Mouse (Mus musculus) heart, adult 2 months (tissue): ENCODE measurements at regions not wholly inside any gene's neighbourhood (a gene's known extent, or its start where the extent isn't known, plus 50 kb on each side); places are given as distances from the start of the nearest gene placed in this dataset.

ENCODE experiments used
- DNase-seq, 2 experiments: peaks; one replicate each; pipeline ENCODE4 v3.0.0; 2021
- H3K27ac ChIP-seq: fragments of 200-600 bp; 2 replicates; pipeline ENCODE4 v1.8.1; 2022
- H3K27me3 ChIP-seq: fragments of 200-500 bp; 2 replicates; pipeline ENCODE4 v1.6.1; 2012; ENCODE audit warnings: mild to moderate bottlenecking, low read length, inconsistent platforms, mixed read lengths; ENCODE audit not compliant: control insufficient read depth, insufficient read depth
- H3K36me3 ChIP-seq: fragments of 200-500 bp; 2 replicates; pipeline ENCODE4 v1.6.1; 2012; ENCODE audit warnings: low read length, inconsistent platforms; ENCODE audit not compliant: control insufficient read depth, insufficient read depth
- H3K4me1 ChIP-seq: fragments of 200-500 bp; 2 replicates; pipeline ENCODE4 v1.6.1; 2011; ENCODE audit warnings: low read length; ENCODE audit not compliant: control insufficient read depth, insufficient read depth
- H3K4me3 ChIP-seq: fragments of 200-600 bp; 2 replicates; pipeline ENCODE4 v1.8.1; 2022
- H3K79me2 ChIP-seq: fragments of 200-500 bp; replicated peaks from 2 replicates; pipeline ENCODE4 v1.6.1; 2012; ENCODE audit warnings: mild to moderate bottlenecking, inconsistent platforms, low read length, moderate library complexity, mixed read lengths; ENCODE audit not compliant: control insufficient read depth, insufficient read depth
- H3K9ac ChIP-seq: fragments of 200-500 bp; 2 replicates; pipeline ENCODE4 v1.6.1; 2012; ENCODE audit warnings: low read depth, mild to moderate bottlenecking, control low read depth, inconsistent platforms, low read length, mixed read lengths
- CTCF ChIP-seq: fragments of 200-600 bp; IDR thresholded peaks from 2 replicates; pipeline ENCODE4 v1.8.1; 2022; ENCODE audit warnings: antibody characterized with exemption, mild to moderate bottlenecking, moderate library complexity
- EP300 ChIP-seq: fragments of 200-500 bp; IDR thresholded peaks from 2 replicates; pipeline ENCODE4 v1.6.1; 2011; ENCODE audit warnings: low read depth, low read length, control low read depth; ENCODE audit not compliant: insufficient read depth
- POLR2A ChIP-seq: fragments of 200-500 bp; IDR thresholded peaks from 2 replicates; pipeline ENCODE4 v1.6.1; 2011; ENCODE audit warnings: mild to moderate bottlenecking, low read depth, low read length, control low read depth; ENCODE audit not compliant: insufficient read depth
- WGBS: fragments of 180-500 bp; shearing (Covaris S2); methylation state at CpG from one replicate; pipeline ENCODE4 v1.1.7; 2018; 5-methylcytosine and 5-hydroxymethylcytosine counted together
- intact Hi-C: fragments of 180-260 bp; cut with DNase I; formaldehyde crosslinking; loops from one replicate; pipeline ENCODE4 v1.15.1; 2025

DNA sequence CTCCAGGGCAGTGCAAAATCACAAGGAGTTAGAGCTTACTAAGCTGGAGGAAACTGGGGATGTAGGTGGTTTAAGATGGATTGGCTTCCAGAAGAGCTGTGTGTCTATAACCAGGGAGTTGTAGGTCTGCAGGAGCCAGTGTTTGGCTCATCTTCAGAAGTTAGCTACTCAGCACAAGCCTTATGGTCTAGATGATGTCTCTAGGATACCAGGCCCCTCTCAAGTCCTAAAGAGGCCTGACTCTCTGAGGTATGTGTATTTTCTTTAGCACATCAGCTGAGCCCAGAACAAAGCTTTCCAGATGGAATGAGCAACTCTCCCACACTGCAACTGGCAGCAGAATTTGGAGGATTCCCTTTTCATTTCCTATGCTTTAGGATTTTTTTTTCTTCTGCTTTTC is 680.3 kb downstream of the Bcl11a start:
- TF ChIP-seq CTCF (no peak), POLR2A (no peak), EP300 (no peak)
- intact Hi-C loops: no loop called here
- Histone ChIP-seq H3K27ac (no peak overlapping the region), H3K27me3 (no peaks in the 10 kb centered on the region), H3K36me3 (no peaks in the 10 kb centered on the region), H3K4me1 (no peaks in the 10 kb centered on the region), H3K9ac (no peak overlapping the region), H3K4me3 (no peak overlapping the region), H3K79me2 (no peaks in the 10 kb centered on the region)
- DNase-seq: no peak

DNA sequence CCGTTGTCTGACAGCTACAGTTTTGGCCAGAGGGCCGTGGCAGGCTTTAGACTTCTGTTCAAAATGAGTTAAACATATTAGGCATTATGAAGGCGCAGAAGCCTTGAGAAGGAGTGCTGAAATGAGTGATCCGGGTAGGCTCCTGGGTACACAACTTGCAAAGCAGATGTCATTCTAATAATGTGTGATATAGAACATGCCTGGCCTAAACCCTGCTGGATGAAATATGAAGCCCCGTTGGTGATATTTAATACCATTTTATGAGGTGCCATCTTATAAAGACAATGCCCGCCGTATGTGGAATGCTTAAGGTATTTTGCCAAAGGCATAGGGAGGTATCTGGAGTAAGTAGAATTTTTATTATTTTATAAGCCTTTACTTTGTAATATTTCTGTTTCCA is 705.6 kb downstream of the Bcl11a start:
- Histone ChIP-seq H3K27me3 (no peaks in the 10 kb centered on the region), H3K27ac (no peak overlapping the region), H3K79me2 (no peaks in the 10 kb centered on the region), H3K9ac (no peak overlapping the region), H3K36me3 (no peaks in the 10 kb centered on the region), H3K4me3 (no peak overlapping the region), H3K4me1 (no peaks in the 10 kb centered on the region)
- 66% methylated on average over 7 of the region's 7 CpGs for WGBS
- intact Hi-C loops: no loop called here
- DNase-seq: no peak
- TF ChIP-seq CTCF (no peak), EP300 (no peak), POLR2A (no peak)

DNA sequence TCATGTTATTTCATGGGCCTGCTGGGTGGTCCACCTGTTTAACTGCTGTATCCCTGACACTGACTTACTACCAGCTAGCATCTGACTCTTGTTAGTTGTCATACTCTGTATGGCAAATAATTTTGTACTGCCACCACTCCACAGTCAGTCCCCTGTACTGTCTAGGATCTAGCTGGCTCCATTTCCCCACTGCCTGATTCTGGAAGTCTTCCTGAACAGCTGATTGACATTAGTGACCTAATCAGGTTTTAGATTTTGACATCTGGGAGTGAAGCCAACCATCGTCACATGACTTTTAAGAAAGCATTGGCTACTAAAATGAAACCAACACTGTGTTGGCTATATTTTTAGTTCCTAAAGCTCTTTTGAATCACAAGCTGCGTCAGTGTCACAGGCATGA is 711.3 kb downstream of the Bcl11a start:
- Histone ChIP-seq H3K79me2 (no peaks in the 10 kb centered on the region), H3K27ac (no peak overlapping the region), H3K36me3 (no peaks in the 10 kb centered on the region), H3K4me1 (no peaks in the 10 kb centered on the region), H3K9ac (no peak overlapping the region), H3K4me3 (no peak overlapping the region), H3K27me3 (no peaks in the 10 kb centered on the region)
- DNase-seq: no peak
- WGBS: 34% methylated on average over 2 of the region's 2 CpGs
- intact Hi-C loops: no loop called here
- TF ChIP-seq CTCF: no peak
- TF ChIP-seq POLR2A: no peak
- TF ChIP-seq EP300: no peak

DNA sequence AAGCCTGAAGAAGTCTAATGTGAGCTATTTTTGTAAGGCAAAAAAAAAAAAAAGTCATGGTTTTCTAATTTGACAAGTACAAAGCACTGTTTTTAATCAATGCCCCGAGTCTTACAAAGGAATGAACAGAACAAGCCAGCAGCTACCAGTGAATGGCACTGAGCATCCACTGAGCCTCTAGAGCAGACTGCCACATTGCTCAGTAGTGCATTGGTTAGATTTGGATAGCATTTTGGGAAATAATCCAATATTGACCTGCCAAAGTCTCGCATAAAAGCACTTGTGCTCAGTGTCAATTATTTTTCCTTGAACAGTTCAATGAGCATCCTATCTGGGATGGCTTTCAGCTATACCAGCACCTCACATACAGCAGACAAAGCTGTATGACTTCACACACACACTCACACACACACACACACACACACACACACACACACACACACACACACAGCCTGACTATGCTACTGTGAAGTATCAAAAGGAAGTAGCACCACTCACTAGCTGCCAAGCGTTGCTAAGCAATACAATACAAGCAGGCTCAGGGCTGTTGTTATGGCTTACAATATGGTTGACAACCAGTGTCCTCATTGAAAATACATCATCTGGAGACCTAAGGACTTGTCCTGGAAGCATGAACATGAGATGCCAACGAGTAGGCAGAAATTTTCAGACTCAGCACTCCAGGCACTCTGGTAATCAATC is 717.8 kb downstream of the Bcl11a start:
- H3K4me3 ChIP-seq: no peak overlapping the region

DNA sequence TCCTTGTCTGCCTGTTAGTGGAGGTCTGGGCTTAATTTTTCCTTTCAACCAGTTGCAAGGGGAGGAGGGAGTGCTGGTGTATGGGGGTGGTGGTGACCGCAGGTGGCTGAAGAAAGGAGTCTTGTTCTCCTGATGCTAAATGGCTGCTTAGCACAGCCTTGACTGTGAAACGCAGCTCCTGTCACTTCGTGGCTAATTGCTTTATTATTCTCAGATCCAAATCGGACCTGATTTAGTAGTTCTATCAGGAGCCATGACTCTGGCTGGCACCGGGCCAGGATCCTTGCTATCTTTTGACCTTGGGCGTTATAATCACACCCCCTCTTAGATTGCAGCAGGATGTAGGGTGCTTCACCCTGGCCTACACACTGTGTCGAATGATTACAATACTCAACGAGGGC is 726.8 kb downstream of the Bcl11a start:
- Histone ChIP-seq H3K79me2 (no peaks in the 10 kb centered on the region), H3K36me3 (no peaks in the 10 kb centered on the region), H3K4me3 (no peak overlapping the region), H3K27ac (no peak overlapping the region), H3K4me1 (no peaks in the 10 kb centered on the region), H3K27me3 (no peaks in the 10 kb centered on the region), H3K9ac (no peak overlapping the region)
- intact Hi-C loops: no loop called here
- WGBS: 59% methylated on average over 8 of the region's 8 CpGs
- TF ChIP-seq POLR2A (no peak), CTCF (no peak), EP300 (no peak)
- DNase-seq: no peak

More for the DNA sequence above, 717.8 kb downstream of the Bcl11a start:
- H3K27me3 ChIP-seq: no peaks in the 10 kb centered on the region
- TF ChIP-seq POLR2A (no peak), CTCF (no peak), EP300 (no peak)
- no peak for DNase-seq
- 66% methylated on average over 4 of the region's 4 CpGs for WGBS
- intact Hi-C loops: no loop called here
- H3K79me2 ChIP-seq: no peaks in the 10 kb centered on the region
- no peak overlapping the region for H3K9ac ChIP-seq
- no peak overlapping the region for H3K27ac ChIP-seq
- H3K4me1 ChIP-seq: no peaks in the 10 kb centered on the region
- H3K36me3 ChIP-seq: no peaks in the 10 kb centered on the region

DNA sequence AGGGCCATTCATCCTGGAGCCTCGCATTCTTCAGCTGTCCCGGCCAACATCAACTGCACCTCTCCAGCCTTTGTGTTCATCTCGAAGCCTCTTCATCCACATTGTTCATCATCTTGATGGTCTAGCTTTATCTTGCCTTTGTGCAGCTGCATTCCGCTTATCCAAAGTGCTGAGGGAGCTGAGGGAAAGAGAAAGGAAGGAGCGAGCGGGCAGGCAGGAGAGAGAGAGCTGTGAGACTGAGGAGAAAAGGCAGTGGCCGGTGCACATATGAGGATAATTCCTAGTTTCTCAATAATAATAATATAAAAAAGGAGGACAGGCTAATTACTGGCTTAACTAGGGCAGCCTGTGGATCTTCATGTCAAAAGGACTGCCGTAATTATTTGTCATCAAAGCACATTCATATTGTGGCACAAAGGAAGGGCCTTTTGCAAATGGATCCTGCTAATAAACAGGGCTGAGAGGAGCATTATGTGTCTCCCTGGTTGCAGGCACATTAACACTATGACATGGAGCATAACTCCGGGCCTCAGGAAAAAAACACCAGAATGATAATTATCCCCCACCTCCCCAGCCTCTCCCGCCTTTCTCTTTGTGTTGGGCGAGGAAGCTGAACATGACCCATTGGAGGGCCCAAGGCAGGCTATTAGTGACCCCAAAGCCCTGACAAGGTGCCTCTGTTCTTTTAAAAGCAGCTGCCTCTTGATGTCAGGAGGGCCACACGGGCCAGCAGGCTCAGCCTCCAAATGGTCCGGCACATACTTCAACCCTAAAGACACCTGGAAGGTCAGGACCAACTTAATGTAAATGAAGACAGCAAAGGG is 751.9 kb downstream of the Bcl11a start:
- intact Hi-C loops: no loop called here
- Histone ChIP-seq H3K79me2 (no peaks in the 10 kb centered on the region), H3K36me3 (no peaks in the 10 kb centered on the region), H3K9ac (no peak overlapping the region), H3K4me3 (no peak overlapping the region), H3K4me1 (no peaks in the 10 kb centered on the region), H3K27me3 (no peaks in the 10 kb centered on the region), H3K27ac (no peak overlapping the region)
- DNase-seq: no peak
- no peak for TF ChIP-seq CTCF
- TF ChIP-seq POLR2A: no peak
- no peak for TF ChIP-seq EP300
- 75% methylated on average over 13 of the region's 13 CpGs for WGBS
